Mouse (Mus musculus): Measurements from ENCODE around the gene Olfr397. TPM values are rescaled to one million over a fixed set of nuclear protein-coding genes. Genes with fewer than 3 reads are reported as not detected.

Gene Olfr397
- polyA plus RNA-seq (2012; rRNA removed) (not detected in 2 replicates), polyA plus RNA-seq (2014; fragmentation: Nextera tagmentation; extraction: Ambion mirVana) (not detected in 2 replicates)

DNA sequence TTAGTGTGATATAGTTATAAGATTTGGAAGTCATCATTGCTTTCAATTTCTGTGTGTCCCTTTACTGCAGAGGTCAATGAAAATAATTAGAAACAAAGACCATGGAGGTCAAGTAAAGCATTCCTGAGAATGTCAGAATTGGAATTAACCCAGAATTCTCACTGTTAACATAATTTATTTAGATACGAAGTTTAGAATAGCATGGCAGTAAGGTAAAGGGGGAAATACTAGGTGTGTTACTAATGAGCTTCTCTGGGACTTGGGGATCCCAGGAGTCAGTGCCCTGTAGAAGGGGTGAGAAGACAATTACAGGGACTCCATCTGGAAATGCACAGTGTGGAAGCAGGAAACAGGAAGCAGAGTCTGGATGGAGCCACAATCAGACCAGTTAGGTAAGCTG, at the start of gene Olfr397:
Gene Olfr397, plus strand, starts transcription at position 301 of the 400 bp plus-strand sequence.
- Histone ChIP-seq H3K36me3 (replicated peaks; ENCODE audit: control insufficient read depth, insufficient read depth, low read depth) (no peaks in the 10 kb centered on the region), H3K4me1 (replicated peaks; ENCODE audit: control insufficient read depth in 2 of 2, insufficient read depth in 2 of 2, low read length in 1 of 2) (no peaks in the 10 kb centered on the region), H3K4me2 (ENCODE audit: low read depth) (no peak within 1 kb of the TSS), H3K9ac (replicated peaks) (no peak within 1 kb of the TSS), H3K9me3 (ENCODE audit: control insufficient read depth, low read length) (no peaks in the 10 kb centered on the region), H3K4me3 (ENCODE audit: insufficient read depth in 1 of 2, low read depth in 2 of 2, low read length in 2 of 2) (no peak within 1 kb of the TSS), H3K27me3 (ENCODE audit: control insufficient read depth, insufficient read depth, low read length) (no peaks in the 10 kb centered on the region), H3K27ac (no peak within 1 kb of the TSS)
- DNase-seq (ENCODE audit: low read depth in 3 of 3, low spot score in 3 of 3) (no peak), ATAC-seq (ENCODE audit: insufficient read depth) (no peak)
- TF ChIP-seq EP300 (IDR thresholded peaks at IDR 0.05; ENCODE audit: low read depth), result no peak
- TF ChIP-seq CTCF (IDR thresholded peaks at IDR 0.05; ENCODE audit: low read depth), result no peak
- WGBS (ENCODE audit: insufficient replicate concordance), result 50% methylated on average over 1 of the region's 1 CpGs

DNA sequence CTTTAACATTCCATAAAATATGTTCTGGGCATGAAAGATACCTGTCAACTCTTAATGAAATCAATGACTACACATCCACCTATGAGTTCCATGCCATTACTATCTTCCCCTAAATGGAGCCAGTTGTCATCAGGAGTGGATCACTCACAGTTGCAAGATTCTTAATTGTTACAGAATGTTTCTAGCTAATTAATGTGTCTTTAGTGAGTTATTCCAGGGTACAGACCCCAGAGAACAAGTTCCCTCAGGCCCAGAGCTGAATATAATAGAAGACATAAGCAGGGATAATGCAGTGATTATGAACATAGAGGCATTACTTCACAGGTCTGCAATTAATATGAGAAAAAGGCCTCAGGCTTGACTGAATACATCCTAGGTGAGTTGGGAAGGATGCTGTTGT, 24.2 kb upstream of the Olfr397 start, which contains the start of gene Olfr23:
Gene Olfr23, plus strand, starts transcription at position 301 of the 400 bp plus-strand sequence.
- H3K4me2 ChIP-seq (ENCODE audit: low read depth), result no peak within 1 kb of the TSS
- no peak within 1 kb of the TSS for H3K4me3 ChIP-seq (ENCODE audit: insufficient read depth in 1 of 2, low read depth in 2 of 2, low read length in 2 of 2)
- no peak within 1 kb of the TSS for H3K27ac ChIP-seq
- no peak for ATAC-seq (ENCODE audit: insufficient read depth)
- no peaks in the 10 kb centered on the region for H3K4me1 ChIP-seq (replicated peaks; ENCODE audit: control insufficient read depth in 2 of 2, insufficient read depth in 2 of 2, low read length in 1 of 2)
- DNase-seq (ENCODE audit: low read depth in 3 of 3, low spot score in 3 of 3), result no peak
- no peak within 1 kb of the TSS for H3K9ac ChIP-seq (replicated peaks)
- no peaks in the 10 kb centered on the region for H3K9me3 ChIP-seq (ENCODE audit: control insufficient read depth, low read length)
- TF ChIP-seq EP300 (IDR thresholded peaks at IDR 0.05; ENCODE audit: low read depth) (no peak), CTCF (IDR thresholded peaks at IDR 0.05; ENCODE audit: low read depth) (no peak)
- no peaks in the 10 kb centered on the region for H3K27me3 ChIP-seq (ENCODE audit: control insufficient read depth, insufficient read depth, low read length)
- H3K36me3 ChIP-seq (replicated peaks; ENCODE audit: control insufficient read depth, insufficient read depth, low read depth), result no peaks in the 10 kb centered on the region

DNA sequence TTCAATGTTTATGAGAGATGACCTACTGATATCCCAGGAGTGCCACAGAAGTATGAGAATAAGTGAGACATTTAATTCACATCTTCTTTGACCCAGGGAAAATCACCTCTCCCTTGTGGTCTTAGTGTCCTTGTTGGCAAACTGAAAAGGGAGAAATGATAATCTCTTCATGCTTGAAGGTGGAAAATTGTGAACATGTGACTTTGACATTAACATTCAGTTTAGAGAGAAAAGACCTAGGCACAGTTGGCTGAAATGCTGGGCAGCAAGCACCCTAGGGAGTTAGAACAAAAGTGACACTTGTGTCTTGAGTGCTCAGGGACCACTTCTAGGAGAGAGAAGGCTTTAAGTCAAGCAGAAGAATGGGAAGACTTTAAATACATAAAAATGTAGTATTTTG, 29.7 kb downstream of the Olfr397 start, which contains the start of gene Olfr398:
Gene Olfr398, minus strand, starts transcription at position 101 of the 400 bp plus-strand sequence.
- TF ChIP-seq EP300 (IDR thresholded peaks at IDR 0.05; ENCODE audit: low read depth) (no peak), CTCF (IDR thresholded peaks at IDR 0.05; ENCODE audit: low read depth) (no peak)
- H3K27me3 ChIP-seq (ENCODE audit: control insufficient read depth, insufficient read depth, low read length), result no peaks in the 10 kb centered on the region
- no peak within 1 kb of the TSS for H3K9ac ChIP-seq (replicated peaks)
- H3K36me3 ChIP-seq (replicated peaks; ENCODE audit: control insufficient read depth, insufficient read depth, low read depth), result no peaks in the 10 kb centered on the region
- no peaks in the 10 kb centered on the region for H3K4me1 ChIP-seq (replicated peaks; ENCODE audit: control insufficient read depth in 2 of 2, insufficient read depth in 2 of 2, low read length in 1 of 2)
- ATAC-seq (ENCODE audit: insufficient read depth) (no peak), DNase-seq (ENCODE audit: low read depth in 3 of 3, low spot score in 3 of 3) (no peak)
- no peak within 1 kb of the TSS for H3K4me2 ChIP-seq (ENCODE audit: low read depth)
- no peaks in the 10 kb centered on the region for H3K9me3 ChIP-seq (ENCODE audit: control insufficient read depth, low read length)
- H3K4me3 ChIP-seq (ENCODE audit: insufficient read depth in 1 of 2, low read depth in 2 of 2, low read length in 2 of 2), result no peak within 1 kb of the TSS
- no peak within 1 kb of the TSS for H3K27ac ChIP-seq

DNA sequence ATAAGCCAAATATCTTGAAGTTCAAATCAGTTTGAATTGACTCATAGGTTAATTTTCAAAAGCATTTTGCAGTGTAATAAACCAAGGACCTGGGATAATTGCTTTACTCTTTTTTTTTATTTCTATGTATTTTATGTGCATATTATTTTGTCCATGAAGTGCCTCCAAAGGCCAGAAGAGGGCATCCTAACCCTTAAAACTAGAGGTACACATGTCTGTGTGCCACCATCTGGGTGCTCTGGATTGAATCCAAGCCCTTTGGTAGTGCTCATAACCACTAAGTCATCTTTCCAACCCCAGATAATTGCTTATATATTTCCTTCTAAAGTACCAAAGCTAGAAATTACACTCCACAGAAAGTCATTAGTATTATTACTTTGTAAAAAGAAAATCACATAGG, 32.5 kb downstream of the Olfr397 start:
- Histone ChIP-seq H3K4me2 (ENCODE audit: low read depth) (no peak overlapping the region), H3K27me3 (ENCODE audit: control insufficient read depth, insufficient read depth, low read length) (no peaks in the 10 kb centered on the region), H3K9me3 (ENCODE audit: control insufficient read depth, low read length) (no peaks in the 10 kb centered on the region), H3K4me1 (replicated peaks; ENCODE audit: control insufficient read depth in 2 of 2, insufficient read depth in 2 of 2, low read length in 1 of 2) (no peaks in the 10 kb centered on the region), H3K9ac (replicated peaks) (no peak overlapping the region), H3K36me3 (replicated peaks; ENCODE audit: control insufficient read depth, insufficient read depth, low read depth) (no peaks in the 10 kb centered on the region), H3K4me3 (ENCODE audit: insufficient read depth in 1 of 2, low read depth in 2 of 2, low read length in 2 of 2) (no peak overlapping the region), H3K27ac (no peak overlapping the region)
- DNase-seq (ENCODE audit: low read depth in 3 of 3, low spot score in 3 of 3) (no peak), ATAC-seq (ENCODE audit: insufficient read depth) (no peak)
- TF ChIP-seq CTCF (IDR thresholded peaks at IDR 0.05; ENCODE audit: low read depth) (no peak), EP300 (IDR thresholded peaks at IDR 0.05; ENCODE audit: low read depth) (no peak)

Other genes with a start within 250 kb of the Olfr397 start
- gene Olfr389, start 180.1 kb upstream of the Olfr397 start, polyA plus RNA-seq (2012; rRNA removed), result not detected in 2 replicates
- gene Olfr389, start 180.1 kb upstream of the Olfr397 start, polyA plus RNA-seq (2014; fragmentation: Nextera tagmentation; extraction: Ambion mirVana), result not detected in 2 replicates
- not detected in 2 replicates for gene Olfr390, start 177.9 kb upstream of the Olfr397 start, polyA plus RNA-seq (2012; rRNA removed)
- not detected in 2 replicates for gene Olfr390, start 177.9 kb upstream of the Olfr397 start, polyA plus RNA-seq (2014; fragmentation: Nextera tagmentation; extraction: Ambion mirVana)
- not detected in 2 replicates for gene Olfr391-ps, start 157.8 kb upstream of the Olfr397 start, polyA plus RNA-seq (2012; rRNA removed)
- not detected in 2 replicates for gene Olfr391-ps, start 157.8 kb upstream of the Olfr397 start, polyA plus RNA-seq (2014; fragmentation: Nextera tagmentation; extraction: Ambion mirVana)
- gene Olfr392, start 143.8 kb upstream of the Olfr397 start, polyA plus RNA-seq (2012; rRNA removed), result not detected in 2 replicates
- gene Olfr392, start 143.8 kb upstream of the Olfr397 start, polyA plus RNA-seq (2014; fragmentation: Nextera tagmentation; extraction: Ambion mirVana), result not detected in 2 replicates
- not detected in 2 replicates for gene Olfr393, start 109.4 kb upstream of the Olfr397 start, polyA plus RNA-seq (2012; rRNA removed)
- gene Olfr393, start 109.4 kb upstream of the Olfr397 start, polyA plus RNA-seq (2014; fragmentation: Nextera tagmentation; extraction: Ambion mirVana), result not detected in 2 replicates
- not detected in 2 replicates for gene Olfr394, start 70.0 kb upstream of the Olfr397 start, polyA plus RNA-seq (2012; rRNA removed)
- not detected in 2 replicates for gene Olfr394, start 70.0 kb upstream of the Olfr397 start, polyA plus RNA-seq (2014; fragmentation: Nextera tagmentation; extraction: Ambion mirVana)
- not detected in 2 replicates for gene Olfr395, start 51.5 kb upstream of the Olfr397 start, polyA plus RNA-seq (2012; rRNA removed)
- not detected in 2 replicates for gene Olfr395, start 51.5 kb upstream of the Olfr397 start, polyA plus RNA-seq (2014; fragmentation: Nextera tagmentation; extraction: Ambion mirVana)
- not detected in 2 replicates for gene Olfr23, start 24.1 kb upstream of the Olfr397 start, polyA plus RNA-seq (2012; rRNA removed)
- gene Olfr23, start 24.1 kb upstream of the Olfr397 start, polyA plus RNA-seq (2014; fragmentation: Nextera tagmentation; extraction: Ambion mirVana), result not detected in 2 replicates
- not detected in 2 replicates for gene Olfr398, start 29.6 kb downstream of the Olfr397 start, polyA plus RNA-seq (2012; rRNA removed)
- gene Olfr398, start 29.6 kb downstream of the Olfr397 start, polyA plus RNA-seq (2014; fragmentation: Nextera tagmentation; extraction: Ambion mirVana), result not detected in 2 replicates
- gene Olfr139, start 95.7 kb downstream of the Olfr397 start, polyA plus RNA-seq (2012; rRNA removed), result not detected in 2 replicates
- not detected in 2 replicates for gene Olfr139, start 95.7 kb downstream of the Olfr397 start, polyA plus RNA-seq (2014; fragmentation: Nextera tagmentation; extraction: Ambion mirVana)
- gene Olfr399, start 95.8 kb downstream of the Olfr397 start, polyA plus RNA-seq (2012; rRNA removed), result not detected in 2 replicates
- gene Olfr399, start 95.8 kb downstream of the Olfr397 start, polyA plus RNA-seq (2014; fragmentation: Nextera tagmentation; extraction: Ambion mirVana), result not detected in 2 replicates
- not detected in 2 replicates for gene Zfp616, start 109.1 kb downstream of the Olfr397 start, polyA plus RNA-seq (2012; rRNA removed)
- gene Zfp616, start 109.1 kb downstream of the Olfr397 start, polyA plus RNA-seq (2014; fragmentation: Nextera tagmentation; extraction: Ambion mirVana), result not detected in 2 replicates
- gene Olfr401, start 152.9 kb downstream of the Olfr397 start, polyA plus RNA-seq (2012; rRNA removed), result not detected in 2 replicates
- not detected in 2 replicates for gene Olfr401, start 152.9 kb downstream of the Olfr397 start, polyA plus RNA-seq (2014; fragmentation: Nextera tagmentation; extraction: Ambion mirVana)
- not detected in 2 replicates for gene Olfr402, start 192.7 kb downstream of the Olfr397 start, polyA plus RNA-seq (2012; rRNA removed)
- not detected in 2 replicates for gene Olfr402, start 192.7 kb downstream of the Olfr397 start, polyA plus RNA-seq (2014; fragmentation: Nextera tagmentation; extraction: Ambion mirVana)
- not detected in 2 replicates for gene Olfr403, start 225.4 kb downstream of the Olfr397 start, polyA plus RNA-seq (2012; rRNA removed)
- gene Olfr403, start 225.4 kb downstream of the Olfr397 start, polyA plus RNA-seq (2014; fragmentation: Nextera tagmentation; extraction: Ambion mirVana), result not detected in 2 replicates